Mouse (Mus musculus): ENCODE results near the gene Dvl1.
A peak's percentile ranks its signal among the peaks of the same experiment; 100 is the strongest.

Dvl1 gene

GRCm38 (mm10) chr4:155846871-155847578 is at the start of gene Dvl1:
Gene Dvl1 (plus strand): TSS chr4:155847402.
- peak; percentile 97 for DNase-seq

DNA sequence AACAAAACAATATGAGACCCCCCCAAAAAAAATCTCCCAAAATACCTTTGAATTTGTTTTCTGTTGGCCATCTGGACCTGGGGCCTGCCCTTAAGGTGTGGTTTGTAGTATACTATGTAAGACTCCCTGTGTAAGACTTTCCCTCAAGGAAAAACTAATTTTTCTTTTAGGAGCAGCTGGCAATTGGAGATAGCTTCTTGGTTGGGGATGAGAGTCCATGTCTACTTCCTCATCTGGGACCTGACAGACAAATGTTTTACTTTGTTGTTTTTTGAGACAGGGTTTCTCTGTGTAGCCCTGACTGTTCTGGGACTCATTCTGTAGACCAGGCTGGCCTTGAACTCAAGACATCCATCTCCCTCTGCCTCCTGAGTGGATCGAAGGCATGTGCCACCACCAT is 45.1 kb upstream of the Dvl1 start:
- DNase-seq, result no peak

- DNase-seq, result no peak
Observed at GRCm38 (mm10) chr4:155802741-155803339, 44.4 kb upstream of the Dvl1 start, which contains the start of gene Mrpl20. Gene Mrpl20 (plus strand): TSS chr4:155802878.

- peak; percentile 97 for DNase-seq
Observed at GRCm38 (mm10) chr4:155803340-155804041, 43.7 kb upstream of the Dvl1 start.

DNA sequence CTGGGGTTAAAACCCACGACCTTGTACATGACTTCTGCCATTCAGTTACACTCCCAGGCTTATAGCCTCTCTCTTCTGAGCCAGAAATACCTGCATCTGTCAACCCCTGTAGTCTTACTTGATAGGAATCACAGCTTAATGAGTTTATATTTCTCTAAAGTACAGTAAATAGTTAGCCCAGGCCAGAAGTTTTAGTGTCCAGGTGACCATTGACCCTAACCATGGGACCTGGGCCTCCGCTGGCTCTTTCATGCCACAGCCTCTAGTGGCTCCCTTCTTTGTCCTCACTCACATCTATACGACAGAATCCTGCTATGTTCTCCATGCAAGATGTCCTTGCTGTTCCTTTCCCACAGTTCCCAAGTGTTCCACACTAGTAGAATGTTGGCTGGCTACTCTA is 39.4 kb upstream of the Dvl1 start:
- no peak for DNase-seq

GRCm38 (mm10) chr4:155811929-155812664 is 35.1 kb upstream of the Dvl1 start, which contains the start of gene Ccnl2:
Gene Ccnl2 (plus strand): TSS chr4:155812489.
- DNase-seq, result peak; percentile 93

DNA sequence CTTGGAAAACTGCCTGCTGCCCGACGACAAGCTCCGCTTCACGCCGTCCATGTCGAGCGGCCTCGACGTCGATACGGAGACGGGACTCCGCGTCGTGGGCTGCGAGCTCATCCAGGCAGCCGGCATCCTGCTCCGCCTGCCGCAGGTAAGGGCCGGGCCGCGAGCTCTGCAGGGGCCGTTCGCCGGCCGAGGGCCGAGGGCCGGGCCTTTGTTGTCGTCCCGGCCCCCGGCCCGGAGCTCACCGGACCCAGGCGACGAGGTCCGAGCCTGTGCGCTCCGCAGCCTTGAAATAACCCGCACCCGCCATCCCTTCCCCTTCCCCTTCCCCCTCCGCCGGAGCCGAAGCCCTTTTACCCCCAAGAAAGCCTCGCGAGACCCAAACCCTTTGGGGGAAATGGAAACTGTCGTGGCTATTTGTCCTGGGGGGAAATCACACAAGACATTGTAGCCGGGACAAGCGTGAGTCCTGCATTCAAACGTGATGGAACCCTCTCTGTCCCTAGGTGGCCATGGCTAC is 34.5 kb upstream of the Dvl1 start:
- peak; percentile 30 for DNase-seq

DNA sequence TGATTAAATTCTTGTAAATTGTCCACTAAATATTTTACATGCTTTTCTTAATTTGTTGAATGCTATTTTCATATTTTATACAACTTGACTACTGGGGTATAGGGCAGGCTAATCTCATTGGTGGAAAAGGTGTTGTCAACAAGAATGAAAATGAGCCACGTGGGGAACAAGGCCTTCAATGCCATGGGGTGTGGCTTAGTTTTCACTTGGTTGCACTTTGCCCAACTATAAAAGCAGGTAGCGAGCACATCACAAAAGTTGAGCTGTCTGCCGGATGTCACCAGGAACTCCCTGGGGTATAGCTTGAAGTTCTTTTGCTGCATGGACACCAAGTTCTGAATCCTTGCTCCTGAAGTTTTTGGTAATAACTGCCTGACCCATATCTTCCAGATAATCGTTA is 29.7 kb upstream of the Dvl1 start:
- DNase-seq, result no peak

- peak; percentile 33 for DNase-seq
Observed at GRCm38 (mm10) chr4:155821025-155821424, 26.2 kb upstream of the Dvl1 start.

DNA sequence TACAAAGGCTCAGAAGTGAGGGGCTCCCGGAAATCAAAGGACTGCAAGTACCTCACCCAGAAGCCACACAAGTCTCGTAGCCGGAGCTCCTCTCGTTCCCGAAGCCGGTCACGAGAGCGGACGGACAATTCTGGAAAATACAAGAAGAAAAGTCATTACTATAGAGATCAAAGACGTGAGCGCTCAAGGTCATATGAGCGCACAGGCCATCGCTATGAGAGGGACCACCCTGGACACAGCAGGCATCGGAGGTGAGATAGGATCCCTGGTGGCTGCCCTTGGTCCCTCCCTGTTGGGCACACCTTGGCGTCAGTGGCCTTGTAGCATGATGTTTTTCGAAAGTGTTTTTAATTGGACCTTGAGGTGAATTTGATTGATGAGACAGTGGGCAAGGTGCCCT is 23.8 kb upstream of the Dvl1 start:
- no peak for DNase-seq

GRCm38 (mm10) chr4:155829866-155830265 is 17.3 kb upstream of the Dvl1 start:
- DNase-seq, result no peak

- DNase-seq, result no peak
Observed at GRCm38 (mm10) chr4:155830596-155830995, 16.6 kb upstream of the Dvl1 start.

DNA sequence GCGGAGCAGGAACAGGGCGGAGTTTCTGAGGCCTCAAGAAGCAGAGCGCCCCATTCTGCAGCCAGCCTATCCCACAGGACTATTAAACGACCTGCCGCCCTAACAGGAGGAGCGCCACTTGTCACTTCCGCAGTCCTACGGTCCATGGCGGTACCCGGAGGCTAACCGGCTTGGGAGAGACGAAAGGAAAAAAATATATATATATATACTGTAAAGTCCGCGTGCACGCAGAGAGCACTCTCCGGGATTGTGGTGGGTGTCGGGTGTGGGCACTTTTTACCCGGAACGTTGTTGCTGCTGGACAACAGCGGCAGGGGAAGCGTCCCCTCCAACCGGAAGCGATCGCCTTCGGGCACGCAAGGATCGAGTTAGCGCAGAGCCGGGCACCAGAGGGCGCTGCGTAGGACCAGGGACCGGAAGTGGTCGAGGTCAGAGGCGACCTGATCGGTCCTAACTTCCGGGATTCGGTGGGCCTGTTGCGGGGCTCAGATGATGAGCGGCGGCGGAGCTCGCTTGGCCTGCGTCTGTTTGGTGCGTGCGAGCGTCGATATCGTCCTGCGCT is 15.9 kb upstream of the Dvl1 start, which contains the start of gene Aurkaip1:
Gene Aurkaip1, plus strand, starts transcription at position 68 of the 562 bp plus-strand sequence.
- DNase-seq, result peak; percentile 97

- no peak for DNase-seq
Observed at GRCm38 (mm10) chr4:155831831-155832230, 15.4 kb upstream of the Dvl1 start.

DNA sequence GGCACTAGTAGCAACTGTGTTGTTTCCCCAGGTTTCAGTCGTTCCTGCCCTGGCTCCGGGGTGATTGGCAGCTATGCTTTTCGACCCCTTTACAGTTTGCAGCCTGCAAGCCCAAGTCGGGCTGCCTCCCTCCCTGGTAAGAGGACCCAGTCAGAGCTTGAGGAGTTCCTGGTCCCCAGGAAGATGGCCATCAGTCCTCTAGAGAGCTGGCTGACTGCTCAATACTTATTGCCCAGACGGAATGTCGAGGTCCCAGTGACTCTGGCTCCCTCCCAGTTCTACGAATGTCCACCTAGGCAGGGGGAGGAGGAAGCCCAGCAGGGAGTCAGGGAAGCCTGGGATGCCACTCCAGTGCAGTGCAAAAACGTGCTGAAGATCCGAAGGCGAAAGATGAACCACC is 14.9 kb upstream of the Dvl1 start:
- DNase-seq, result no peak

DNA sequence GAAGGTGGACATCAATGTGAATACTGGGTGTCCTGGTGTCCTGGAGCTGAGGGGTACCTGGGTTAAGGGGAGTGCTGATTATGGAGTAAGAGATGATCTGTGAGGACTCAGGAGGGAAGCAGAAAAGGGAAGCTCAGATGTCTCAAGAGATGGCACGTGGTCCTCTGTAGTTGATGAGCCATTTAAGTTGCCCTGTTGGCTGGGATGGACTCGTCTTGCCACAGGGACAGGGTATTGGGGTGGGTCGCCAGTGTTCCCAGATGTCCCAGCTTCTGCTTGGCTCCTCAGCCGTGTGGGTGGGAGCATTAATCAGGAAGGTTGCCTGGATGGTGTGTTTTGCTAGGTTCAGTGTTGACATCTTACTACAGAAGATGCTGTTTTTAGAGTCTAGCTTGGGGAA is 14.0 kb upstream of the Dvl1 start:
- no peak for DNase-seq

GRCm38 (mm10) chr4:155833836-155834235 is 13.4 kb upstream of the Dvl1 start:
- peak; percentile 85 for DNase-seq

DNA sequence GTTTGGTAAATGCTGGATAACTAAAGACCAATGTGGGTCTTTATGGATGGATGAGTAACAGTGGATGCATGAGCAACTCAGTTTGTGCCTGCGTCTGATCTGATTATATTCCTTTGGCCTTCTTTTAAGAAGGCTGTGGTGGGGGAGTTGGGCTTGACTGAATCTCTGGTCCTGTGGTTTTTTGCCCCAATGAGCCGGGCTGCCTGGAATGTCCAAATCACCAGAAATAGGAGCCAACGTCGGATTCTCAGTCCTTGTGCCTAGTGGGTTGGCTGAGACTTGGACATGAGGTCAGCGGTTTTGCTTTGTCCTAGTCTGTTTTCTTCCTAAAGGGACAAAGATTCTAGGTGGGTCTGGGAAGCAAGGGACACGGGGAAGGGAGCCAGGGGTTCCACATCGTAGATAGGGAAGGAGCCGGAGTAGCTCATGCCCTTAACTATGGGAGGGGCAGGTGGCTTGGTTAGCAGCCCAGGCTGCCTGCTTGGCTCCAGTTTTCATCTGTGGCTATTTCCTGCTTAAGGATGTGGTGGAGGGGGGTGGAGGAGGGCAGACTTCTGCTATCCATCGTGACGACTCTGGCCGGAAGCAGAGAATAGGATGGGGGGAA is 9.7 kb upstream of the Dvl1 start:
- DNase-seq, result peak; percentile 54

DNA sequence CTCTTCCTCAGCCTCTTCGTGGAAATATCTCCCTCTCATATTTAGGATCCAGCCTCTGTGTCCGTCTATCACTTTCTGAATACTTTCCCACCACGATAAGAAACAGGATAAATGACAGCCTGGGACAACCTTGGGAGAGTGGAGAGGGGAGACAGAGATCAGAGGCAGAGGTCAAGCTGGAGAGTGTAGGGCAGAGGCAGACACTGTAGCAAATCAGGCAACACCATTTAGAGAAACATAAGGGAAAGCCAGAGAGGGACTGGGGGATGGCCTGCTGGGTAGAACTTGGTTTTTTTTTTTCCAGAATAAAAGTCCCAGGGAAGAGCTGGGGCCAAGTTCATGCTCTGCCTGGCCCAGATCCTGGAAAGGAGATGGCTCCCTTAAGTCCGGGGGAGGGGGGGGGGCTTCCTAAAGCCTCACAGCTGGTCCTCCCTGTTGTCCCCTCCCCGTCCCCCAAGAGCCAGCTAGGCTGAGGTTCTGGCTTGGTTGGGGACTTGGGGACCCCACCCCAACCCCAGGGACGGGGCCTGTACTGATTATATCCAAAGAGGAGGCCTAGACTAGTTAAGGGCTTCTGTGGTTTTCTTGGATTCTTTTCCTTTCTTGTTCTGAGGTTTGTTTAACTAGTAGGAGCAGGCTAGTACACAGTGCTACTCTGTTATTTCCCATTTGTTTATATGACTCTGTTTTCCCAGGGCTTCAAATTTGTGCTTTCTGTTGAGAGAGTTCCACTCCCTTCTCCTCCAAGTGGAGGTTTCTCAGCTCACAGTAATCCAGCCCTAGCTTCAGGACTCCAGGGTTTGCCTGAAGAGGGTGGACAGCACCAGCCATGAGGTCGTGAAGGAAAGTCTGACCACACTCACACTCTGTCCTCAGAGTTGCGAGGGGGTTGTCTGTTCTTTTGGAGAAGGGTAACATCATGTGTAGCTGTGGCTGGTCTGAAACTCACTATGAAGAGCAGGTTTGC is 8.7 kb upstream of the Dvl1 start:
- DNase-seq, result peak; percentile 30

GRCm38 (mm10) chr4:155839483-155839910 is 7.7 kb upstream of the Dvl1 start, which contains the start of gene Mxra8:
Gene Mxra8 (plus strand): TSS chr4:155839680.
- peak; percentile 89 for DNase-seq
